Comparison of ENCODE assay signal across 16 mouse cellular contexts in genomic region chr14:21520496-21520895, GRCm38 (mm10). TPM values are rescaled to one million over a fixed set of nuclear protein-coding genes. Genes with fewer than 3 reads are reported as not detected.
A peak's percentile ranks its signal among the peaks of the same experiment; 100 is the strongest.
DNase-seq lines count a peak whose midpoint lies in the region; ATAC-seq and TF ChIP-seq lines count a peak whose summit lies in the region.
"Had no signal": no experiment of that assay in that cellular context is flagged by ENCODE, and none has a peak within 500 bp of the region (broad histone marks: within the 10 kb centered on the region; RNA-seq: fewer than 3 reads in every experiment).

No protein-coding gene starts in this region.

- H3K36me3 ChIP-seq in heart, embryonic 12.5 days = peaks cover 21% of the 10 kb centered on the region
- H3K36me3 ChIP-seq in midbrain, embryonic 15.5 days (replicated peaks) = peaks cover 10% of the 10 kb centered on the region; the same call in 1 of the 2 replicates
- H3K36me3 ChIP-seq in midbrain, postnatal 0 days (ENCODE audit: insufficient read depth, low read length) = peaks cover 11% of the 10 kb centered on the region

- H3K9ac ChIP-seq in heart, embryonic 12.5 days = no peak overlapping the region
- no peak overlapping the region for H3K9ac ChIP-seq in midbrain, embryonic 15.5 days
- H3K9ac ChIP-seq in midbrain, postnatal 0 days (replicated peaks; ENCODE audit: low read length, poor library complexity, severe bottlenecking) = no peak overlapping the region
- H3K9ac ChIP-seq: embryonic facial prominence, embryonic 13.5 days had no signal

- no peak for TF ChIP-seq CTCF in midbrain, postnatal 0 days (IDR thresholded peaks at IDR 0.05)

- no peaks in the 10 kb centered on the region for H3K27me3 ChIP-seq in heart, embryonic 12.5 days (replicated peaks)
- no peaks in the 10 kb centered on the region for H3K27me3 ChIP-seq in midbrain, embryonic 15.5 days (replicated peaks)
- H3K27me3 ChIP-seq in midbrain, postnatal 0 days (ENCODE audit: insufficient read depth, low read length) = no peaks in the 10 kb centered on the region
- H3K27me3 ChIP-seq: embryonic facial prominence, embryonic 13.5 days had no signal

- no peak overlapping the region for H3K4me2 ChIP-seq in heart, embryonic 12.5 days
- no peak overlapping the region for H3K4me2 ChIP-seq in midbrain, embryonic 15.5 days
- no peak overlapping the region for H3K4me2 ChIP-seq in midbrain, postnatal 0 days (ENCODE audit: low read depth, low read length, poor library complexity, severe bottlenecking)
- H3K4me2 ChIP-seq: embryonic facial prominence, embryonic 13.5 days; midbrain, embryonic 11.5 days had no signal

- WGBS in heart, embryonic 12.5 days = 70% methylated on average over 7 of the region's 7 CpGs
- 88% methylated on average over 7 of the region's 7 CpGs for WGBS in midbrain, embryonic 15.5 days
- 87% methylated on average over 7 of the region's 7 CpGs for WGBS in midbrain, postnatal 0 days

- H3K9me3 ChIP-seq in heart, embryonic 12.5 days (replicated peaks) = no peaks in the 10 kb centered on the region
- H3K9me3 ChIP-seq in midbrain, embryonic 15.5 days = no peaks in the 10 kb centered on the region
- no peaks in the 10 kb centered on the region for H3K9me3 ChIP-seq in midbrain, postnatal 0 days (ENCODE audit: low read length)
- H3K9me3 ChIP-seq: embryonic facial prominence, embryonic 13.5 days had no signal

- peak overlapping the region; percentile 1; the same call in 1 of the 2 replicates for H3K27ac ChIP-seq in heart, embryonic 12.5 days (ENCODE audit: poor library complexity, severe bottlenecking)
- peak overlapping the region; percentile 24; the same call in 1 of the 2 replicates for H3K27ac ChIP-seq in midbrain, embryonic 15.5 days
- no peak overlapping the region for H3K27ac ChIP-seq in midbrain, postnatal 0 days (ENCODE audit: low read depth, low read length)
- H3K27ac ChIP-seq: embryonic facial prominence, embryonic 13.5 days; hindbrain, postnatal 0 days had no signal

- H3K4me1 ChIP-seq in heart, embryonic 12.5 days (replicated peaks) = peaks cover 49% of the 10 kb centered on the region
- peaks cover 39% of the 10 kb centered on the region for H3K4me1 ChIP-seq in midbrain, embryonic 15.5 days
- H3K4me1 ChIP-seq in midbrain, postnatal 0 days (ENCODE audit: insufficient read depth, low read length) = peaks cover 22% of the 10 kb centered on the region

- no peak overlapping the region for H3K4me3 ChIP-seq in heart, embryonic 12.5 days
- no peak overlapping the region for H3K4me3 ChIP-seq in midbrain, embryonic 15.5 days
- no peak overlapping the region for H3K4me3 ChIP-seq in midbrain, postnatal 0 days (ENCODE audit: low read depth, low read length)
- H3K4me3 ChIP-seq: embryonic facial prominence, embryonic 13.5 days; myocyte had no signal

- ATAC-seq in heart, embryonic 12.5 days (ENCODE audit: insufficient number of reproducible peaks, low FRiP score) = no peak
- no peak for ATAC-seq in midbrain, embryonic 15.5 days (replicated peaks)
- ATAC-seq in midbrain, postnatal 0 days (ENCODE audit: low FRiP score) = no peak
- ATAC-seq: hindbrain, postnatal 0 days had no signal

- DNase-seq in adrenal gland, adult 8-10 months = peak; percentile 57
- DNase-seq in adrenal gland, postnatal 10 days = no peak
- no peak for DNase-seq in heart, adult 18-20 months
- no peak for DNase-seq in midbrain, postnatal 0 days (ENCODE audit: low spot score)
- no peak for DNase-seq in adipocyte (ENCODE audit: low spot score)
- no peak for DNase-seq in urinary bladder, postnatal 25 days (ENCODE audit: low spot score)
- DNase-seq: left cerebral cortex, postnatal 4 days; lung, adult 2 months; lung, postnatal 4 days; right cerebral cortex, adult 18-20 months had no signal

RNA-seq across cellular contexts. Expression of gene Kat6b, which starts 39.3 kb away (rescaled TPM):
- total RNA-seq in adrenal gland, adult 8-10 months (2022) = 10 to 100 TPM; 45.4 to 64.1 (median 52.1) TPM
- 10 to 100 TPM; 31.7 to 51.3 TPM for total RNA-seq in adrenal gland, postnatal 10 days (2021)
- 12.2 and 15.9 TPM in 2 replicates for polyA plus RNA-seq in heart, embryonic 12.5 days (2016; fragmentation: Nextera tagmentation; extraction: Ambion mirVana)
- total RNA-seq in heart, adult 18-20 months (2021) = 10 to 100 TPM; 18.8 to 27.6 TPM
- polyA plus RNA-seq in midbrain, embryonic 15.5 days (2015; fragmentation: Nextera tagmentation; extraction: Ambion mirVana) = 22.9 and 23.7 TPM in 2 replicates
- 23.1 and 34.0 TPM in 2 replicates for total RNA-seq in midbrain, postnatal 0 days (2014; rRNA removed)
- 13.9 and 15.2 TPM in 2 replicates for polyA plus RNA-seq in midbrain, postnatal 0 days (2015; fragmentation: Nextera tagmentation; extraction: Ambion mirVana)
